Mouse (Mus musculus): ENCODE measurements around the gene H2afj. TPM values are rescaled to one million over a fixed set of nuclear protein-coding genes. Genes with fewer than 3 reads are reported as not detected.
"Not testable (repeated sequence)": the region's sequence is repeated elsewhere in the genome, so short reads cannot be mapped to it uniquely, and the experiment has no call there.

The H2afj gene
- total RNA-seq (2021), result 10 to 100 TPM; 45.5 to 48.8 TPM

DNA sequence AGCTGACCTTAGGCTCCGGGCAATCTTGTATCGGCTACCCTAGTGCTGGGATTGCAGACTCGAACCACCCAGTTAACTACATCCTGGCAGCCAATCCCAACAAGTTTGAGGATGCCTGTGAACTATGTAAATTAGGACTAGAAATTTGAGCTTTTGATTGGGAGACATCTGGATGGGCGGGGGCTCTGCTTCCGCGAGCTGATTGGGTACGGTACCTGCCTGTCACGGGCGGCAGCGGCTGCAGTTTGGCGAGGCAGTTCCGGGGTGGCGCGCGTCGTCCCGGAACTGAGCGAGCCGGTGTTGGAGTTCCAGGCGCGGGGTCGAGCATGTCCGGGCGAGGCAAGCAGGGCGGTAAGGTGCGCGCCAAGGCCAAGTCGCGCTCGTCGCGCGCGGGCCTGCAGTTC lies at the start of gene H2afj:
TSS of gene H2afj (plus strand) at position 231 of the 404 bp plus-strand sequence.
- intact Hi-C loops (cut with DNase I), result no loop called here

GRCm38 (mm10) chr6:136763912-136764311 lies 44.1 kb upstream of the H2afj start:
- intact Hi-C loops (cut with DNase I), result no loop called here

More for the DNA sequence above, at the start of gene H2afj:
- peak; percentile 97 to 98 for DNase-seq (ENCODE audit: extremely low spot score in 1 of 2, low spot score in 2 of 2)

DNA sequence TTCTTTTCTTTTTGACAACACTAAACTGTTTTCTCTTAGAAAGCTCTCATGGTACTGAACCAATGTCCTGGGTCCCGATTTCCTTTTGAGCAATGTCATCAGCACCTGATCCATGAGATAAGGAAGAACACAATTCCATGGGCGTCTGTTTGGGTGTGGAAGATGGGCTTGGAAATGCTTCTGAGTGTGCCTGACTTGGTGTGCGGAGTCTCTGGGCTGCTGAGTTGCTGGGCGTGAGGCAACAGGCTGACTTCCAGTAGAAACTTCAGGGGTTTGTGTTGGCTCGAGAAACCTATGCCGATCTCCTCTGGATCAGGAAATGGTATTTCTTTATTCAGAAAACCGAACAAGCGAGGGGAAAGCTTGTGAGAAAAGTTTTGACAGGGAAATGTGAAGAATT lies 38.9 kb upstream of the H2afj start:
- DNase-seq (ENCODE audit: extremely low spot score in 1 of 2, low spot score in 2 of 2), result peak in 1 of 2 experiments; percentile 18
- intact Hi-C loops (cut with DNase I), result no loop called here

More at GRCm38 (mm10) chr6:136763912-136764311, 44.1 kb upstream of the H2afj start:
- DNase-seq (ENCODE audit: extremely low spot score in 1 of 2, low spot score in 2 of 2), result peak in 1 of 2 experiments; percentile 35

- no peak for DNase-seq (ENCODE audit: extremely low spot score in 1 of 2, low spot score in 2 of 2)
Observed at GRCm38 (mm10) chr6:136769859-136770258, 38.2 kb upstream of the H2afj start.

GRCm38 (mm10) chr6:136776392-136776791 lies 31.7 kb upstream of the H2afj start:
- intact Hi-C loops (cut with DNase I), result no loop called here
- DNase-seq (ENCODE audit: extremely low spot score in 1 of 2, low spot score in 2 of 2), result no peak

More at GRCm38 (mm10) chr6:136769859-136770258, 38.2 kb upstream of the H2afj start:
- intact Hi-C loops (cut with DNase I), result no loop called here

GRCm38 (mm10) chr6:136781377-136781986 lies 26.6 kb upstream of the H2afj start, which contains the start of gene Gucy2c:
Gucy2c (minus strand) TSS chr6:136781765.
- DNase-seq (ENCODE audit: extremely low spot score in 1 of 2, low spot score in 2 of 2), result no peak
- intact Hi-C loops (cut with DNase I), result no loop called here

GRCm38 (mm10) chr6:136782146-136782545 lies 25.9 kb upstream of the H2afj start:
- intact Hi-C loops (cut with DNase I), result no loop called here
- DNase-seq (ENCODE audit: extremely low spot score in 1 of 2, low spot score in 2 of 2), result no peak

GRCm38 (mm10) chr6:136782761-136783160 lies 25.3 kb upstream of the H2afj start:
- DNase-seq (ENCODE audit: extremely low spot score in 1 of 2, low spot score in 2 of 2), result peak in 1 of 2 experiments; percentile 40
- intact Hi-C loops (cut with DNase I), result no loop called here

DNA sequence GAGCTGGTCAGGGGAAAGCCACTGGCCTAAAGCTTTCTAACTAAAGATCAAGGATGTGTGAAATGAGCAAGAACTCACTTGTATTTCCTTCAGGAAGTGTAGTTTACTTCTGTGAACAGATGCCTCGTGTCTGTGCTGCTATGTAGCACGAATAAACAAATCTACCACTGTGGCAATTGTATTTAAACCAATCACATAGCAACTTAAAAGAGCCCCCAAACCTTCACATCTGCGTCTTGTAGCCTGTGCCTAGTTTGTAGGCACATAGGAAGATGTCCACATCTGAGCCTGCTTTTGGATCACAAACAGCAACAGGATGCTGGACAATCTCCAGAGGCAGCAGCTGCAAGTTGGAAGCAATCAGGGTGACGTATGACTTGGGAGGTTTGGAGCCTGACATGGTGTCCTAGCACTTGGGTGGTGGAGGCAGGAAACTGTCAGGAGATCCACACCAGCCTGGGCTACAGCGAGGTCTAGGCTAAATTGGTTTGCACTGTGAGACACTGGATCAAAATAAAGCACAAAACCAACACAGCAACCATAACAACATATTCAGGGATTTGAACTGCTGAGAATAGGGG lies 18.6 kb upstream of the H2afj start:
- peak in 1 of 2 experiments; percentile 37 for DNase-seq (ENCODE audit: extremely low spot score in 1 of 2, low spot score in 2 of 2)
- intact Hi-C loops (cut with DNase I), result no loop called here

DNA sequence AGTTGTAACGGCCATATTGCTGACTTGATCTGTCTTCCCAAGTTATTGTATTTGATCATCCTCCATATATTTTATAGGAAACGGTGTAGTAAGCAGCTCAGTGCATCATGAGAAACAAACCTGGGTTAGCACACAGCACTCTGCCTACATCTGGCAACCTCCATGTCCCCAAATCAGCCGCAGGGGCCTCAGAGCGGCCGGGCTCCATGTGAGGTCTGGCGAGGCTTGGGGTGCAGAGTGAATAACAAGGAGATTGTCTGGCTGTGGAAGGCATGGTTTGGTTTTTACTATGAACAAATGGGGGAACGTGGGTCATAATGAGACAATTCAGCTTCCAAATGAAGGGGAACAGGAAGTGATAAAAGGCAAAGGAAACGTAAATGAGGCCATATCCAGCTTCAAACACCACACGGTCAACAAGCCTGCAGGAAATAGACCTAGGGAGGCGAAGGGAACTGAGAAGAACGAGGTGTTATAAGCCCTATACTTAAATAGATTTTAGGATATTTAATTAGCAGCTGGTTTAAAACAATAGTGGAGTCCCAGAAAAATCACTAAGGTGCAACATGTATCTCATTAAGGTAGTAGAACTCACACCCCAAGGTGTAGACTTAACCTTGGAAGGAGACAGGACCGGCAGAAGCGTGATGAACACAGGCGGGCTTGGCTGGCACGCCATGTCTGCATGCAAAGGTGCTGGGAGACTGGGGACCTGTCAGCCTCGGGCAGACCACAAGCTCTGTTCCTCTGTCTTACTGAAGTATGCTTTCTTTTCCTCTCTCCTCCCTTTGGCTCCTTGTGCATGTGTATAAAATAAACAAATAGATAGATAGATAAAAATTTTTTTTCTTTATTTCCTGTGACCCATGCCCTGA lies 14.9 kb upstream of the H2afj start:
- intact Hi-C loops (cut with DNase I), result no loop called here
- no peak for DNase-seq (ENCODE audit: extremely low spot score in 1 of 2, low spot score in 2 of 2)

DNA sequence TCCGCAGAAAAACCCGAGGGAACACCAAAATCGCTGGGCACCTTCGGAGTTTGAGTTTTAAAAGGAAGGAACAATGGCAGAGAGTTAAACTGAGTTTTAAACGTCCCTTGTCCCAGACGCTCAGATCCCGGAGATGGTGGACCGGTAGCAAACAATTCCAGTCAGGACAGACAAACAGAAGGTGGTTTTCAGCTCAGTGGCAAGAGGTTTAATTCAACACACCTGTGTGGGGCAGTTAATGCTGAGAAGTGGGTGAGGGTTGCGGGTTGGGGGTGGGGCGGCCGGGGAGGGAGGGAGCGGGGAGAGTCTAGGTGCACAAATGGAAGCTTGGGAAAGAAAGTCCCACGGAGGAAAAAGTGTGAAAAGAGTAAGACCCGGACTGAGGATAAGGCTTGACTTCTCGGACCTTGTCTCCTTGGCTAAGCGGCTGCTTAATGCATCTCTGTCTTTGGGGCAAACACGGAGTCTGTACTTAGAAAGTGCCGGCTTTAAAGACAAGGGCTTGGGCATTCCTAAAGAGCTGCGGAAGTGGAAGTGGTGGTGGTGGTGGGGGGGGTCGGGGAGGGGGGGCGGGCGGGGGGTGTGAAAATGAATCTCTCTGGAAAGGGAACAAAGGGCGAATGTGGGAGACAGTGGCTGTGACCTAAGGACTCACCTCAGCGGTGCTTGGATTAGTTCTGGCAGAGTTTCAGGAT lies 14.1 kb upstream of the H2afj start:
- intact Hi-C loops (cut with DNase I), result no loop called here
- DNase-seq (ENCODE audit: extremely low spot score in 1 of 2, low spot score in 2 of 2), result no peak

DNA sequence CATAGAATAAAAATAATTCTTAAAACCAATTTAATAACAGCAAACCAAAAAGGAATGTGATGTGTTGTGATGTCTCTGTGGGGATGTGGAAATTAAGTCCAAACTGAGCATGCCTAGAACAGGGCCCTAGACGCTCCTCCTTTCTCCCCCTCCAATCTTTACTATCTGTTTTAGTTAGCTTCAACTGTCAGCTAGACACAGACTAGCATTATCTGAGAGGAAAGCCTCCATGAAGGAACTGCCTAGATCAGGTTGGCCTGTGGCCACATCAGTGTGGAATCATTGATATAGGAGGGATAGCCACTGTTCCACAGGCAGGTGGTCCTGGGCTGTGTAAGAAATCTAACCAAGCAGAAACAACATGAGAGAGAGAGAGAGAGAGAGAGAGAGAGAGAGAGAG lies 12.9 kb upstream of the H2afj start:
- intact Hi-C loops (cut with DNase I), result no loop called here
- no peak for DNase-seq (ENCODE audit: extremely low spot score in 1 of 2, low spot score in 2 of 2)

DNA sequence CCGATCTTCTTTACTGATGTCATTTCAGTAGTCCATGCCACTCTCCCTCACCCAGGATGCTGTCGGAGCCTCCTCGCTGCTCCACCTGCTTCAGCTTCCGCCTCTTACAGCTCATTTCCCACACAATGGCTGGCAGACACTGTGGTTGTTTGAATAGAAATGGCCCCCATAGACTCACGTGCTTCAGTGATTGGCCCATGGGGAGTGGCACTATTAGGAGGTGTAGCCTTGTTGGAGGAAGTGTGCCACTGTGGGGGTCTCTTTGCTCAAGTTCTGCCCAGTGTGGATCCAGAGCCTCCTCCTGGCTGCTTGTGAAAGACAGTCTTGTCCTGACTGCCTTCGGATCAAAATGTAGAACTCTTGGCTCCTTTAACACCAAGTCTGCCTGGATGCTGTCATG lies 12.2 kb upstream of the H2afj start:
- no peak for DNase-seq (ENCODE audit: extremely low spot score in 1 of 2, low spot score in 2 of 2)
- intact Hi-C loops (cut with DNase I), result no loop called here

DNA sequence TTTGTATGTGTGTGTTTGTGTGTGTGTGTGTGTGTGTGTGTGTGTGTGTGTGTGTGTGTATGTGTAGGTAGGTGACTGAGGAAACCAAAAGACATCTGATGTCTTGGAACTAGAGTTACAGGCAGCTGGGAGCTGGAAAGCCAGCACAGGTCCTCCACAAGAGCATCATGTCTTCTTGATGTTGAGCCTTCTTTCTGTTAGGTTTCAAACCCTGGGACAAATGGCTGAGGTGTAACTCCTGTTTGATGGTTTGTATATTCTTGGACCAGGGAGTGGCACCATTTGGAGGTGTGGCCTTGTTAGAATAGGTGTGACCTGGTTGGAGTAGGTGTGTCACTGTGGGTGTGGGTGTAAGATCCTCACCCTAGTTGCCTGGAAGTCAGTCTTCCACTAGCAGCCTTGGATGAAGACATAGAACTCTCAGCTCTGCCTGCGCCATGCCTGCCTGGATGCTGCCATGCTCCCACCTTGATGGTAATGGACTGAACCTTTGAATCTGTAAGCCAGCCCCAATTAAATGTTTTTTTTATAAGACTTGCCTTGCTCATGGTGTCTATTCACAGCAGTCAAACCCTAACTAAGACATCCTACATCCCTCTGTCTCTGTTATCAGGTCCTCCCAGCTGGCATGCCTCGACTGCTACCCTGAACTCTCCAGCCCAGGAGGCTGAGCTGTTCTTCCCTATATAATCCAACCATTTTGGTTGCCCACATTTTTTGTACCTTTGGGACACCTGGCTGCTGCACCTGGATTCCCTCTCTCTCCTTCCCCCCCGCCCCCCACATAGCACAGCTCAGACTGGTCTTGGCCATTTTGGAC lies 10.0 kb upstream of the H2afj start:
- intact Hi-C loops (cut with DNase I); DNase-seq (ENCODE audit: extremely low spot score in 1 of 2, low spot score in 2 of 2): not testable (repeated sequence)

DNA sequence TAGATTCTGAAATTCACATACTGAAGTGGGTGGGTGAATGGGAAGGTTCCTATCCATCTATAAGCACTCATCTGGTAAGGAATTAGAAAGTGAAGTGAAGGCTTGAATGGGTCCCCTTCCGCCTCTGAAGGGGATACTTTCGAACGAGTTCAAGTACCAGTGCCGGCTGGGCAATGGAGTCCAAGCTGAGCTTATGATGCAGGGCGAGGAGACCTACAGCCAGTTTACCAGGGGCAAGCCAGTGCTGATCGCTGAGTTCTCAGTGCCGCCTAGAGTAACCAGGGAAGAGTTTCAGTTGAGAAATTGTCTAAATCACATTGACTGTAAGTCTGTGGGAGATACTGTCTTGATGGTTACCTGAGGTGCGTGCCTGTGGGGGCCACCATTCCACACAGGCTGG lies 7.3 kb upstream of the H2afj start:
- DNase-seq (ENCODE audit: extremely low spot score in 1 of 2, low spot score in 2 of 2), result no peak
- intact Hi-C loops (cut with DNase I), result no loop called here

- intact Hi-C loops (cut with DNase I), result no loop called here
Observed at GRCm38 (mm10) chr6:136801274-136801673, 6.8 kb upstream of the H2afj start.

GRCm38 (mm10) chr6:136803093-136803738 lies 4.8 kb upstream of the H2afj start:
- intact Hi-C loops (cut with DNase I), result no loop called here
- no peak for DNase-seq (ENCODE audit: extremely low spot score in 1 of 2, low spot score in 2 of 2)

More at GRCm38 (mm10) chr6:136801274-136801673, 6.8 kb upstream of the H2afj start:
- DNase-seq (ENCODE audit: extremely low spot score in 1 of 2, low spot score in 2 of 2), result no peak

All from left cerebral cortex, postnatal 10 days (tissue).